Mouse (Mus musculus) A20 (cell line): ENCODE results near the gene Dhx36.

Source experiments
- DNase-seq: peaks from one replicate; pipeline ENCODE4 v3.0.0-alpha.2; 2011; ENCODE audit warnings: low read depth, low spot score

Dhx36 gene

DNA sequence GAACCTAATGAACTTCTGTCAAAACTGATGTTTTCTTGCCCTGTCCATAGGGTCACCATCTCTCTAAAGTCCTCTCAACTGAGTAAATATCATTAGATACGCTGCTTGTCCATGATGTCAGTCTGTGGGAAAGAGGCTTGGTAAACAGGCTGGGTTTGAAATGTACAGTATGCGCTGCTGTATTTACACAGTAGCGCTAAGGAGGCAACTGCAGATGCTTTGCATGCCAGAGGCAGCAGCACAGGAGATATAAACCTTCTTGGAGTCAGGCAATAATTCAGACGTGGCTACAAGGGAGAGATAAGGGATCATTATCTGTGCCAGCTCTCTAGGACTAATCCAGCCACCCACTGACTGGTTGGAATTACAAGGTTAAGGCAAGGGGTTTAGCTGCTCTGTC lies 73.1 kb downstream of the Dhx36 start:
- no peak for DNase-seq

DNA sequence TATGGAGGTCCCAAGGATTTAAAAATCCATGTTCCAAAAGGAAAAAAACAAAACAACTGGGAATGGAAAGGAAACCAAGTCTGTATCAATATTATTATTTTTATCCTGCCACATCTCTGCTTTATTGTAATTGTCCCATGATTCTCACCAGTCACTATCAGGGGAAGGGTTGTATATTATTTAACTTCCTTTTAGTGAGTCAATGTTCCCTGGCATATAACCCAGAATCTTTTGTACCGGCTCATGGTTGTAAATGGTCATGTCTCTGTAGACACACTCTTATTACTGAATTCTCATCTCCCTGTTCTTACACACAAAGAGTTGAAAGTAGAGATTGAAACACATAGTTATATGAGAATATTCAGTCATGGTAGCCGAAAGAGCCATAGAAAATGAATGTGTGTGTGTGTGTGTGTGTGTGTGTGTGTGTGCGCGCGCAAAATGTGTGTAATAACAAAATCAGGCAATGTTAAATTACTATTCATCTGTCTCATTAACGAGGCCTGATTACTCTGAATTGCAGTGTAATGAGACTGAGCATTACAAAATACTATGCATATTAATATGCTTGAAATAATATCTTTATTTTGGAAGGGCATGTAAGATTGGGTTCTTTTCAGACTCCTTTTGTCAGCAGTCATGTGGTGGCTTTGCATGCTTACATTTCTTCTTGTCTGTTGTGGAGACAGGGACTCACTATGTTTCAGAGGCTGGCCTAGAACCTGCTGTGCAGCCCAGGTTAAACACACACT lies 88.2 kb downstream of the Dhx36 start:
- DNase-seq: no peak
